12 mouse cellular contexts compared by ENCODE assay signal in genomic region chr8:13162098-13162497, GRCm38 (mm10). TPM values are rescaled to one million over a fixed set of nuclear protein-coding genes. Genes with fewer than 3 reads are reported as not detected.
DNase-seq lines count a peak whose midpoint lies in the region; ATAC-seq and TF ChIP-seq lines count a peak whose summit lies in the region.
"Had no signal": no experiment of that assay in that cellular context is flagged by ENCODE, and none has a peak within 500 bp of the region (broad histone marks: within the 10 kb centered on the region; RNA-seq: fewer than 3 reads in every experiment).

No protein-coding gene starts in this region.

- DNase-seq in adrenal gland, adult (ENCODE audit: inconsistent age in 2 of 2, low spot score in 1 of 2), result peak; percentile 59 to 75
- DNase-seq in adrenal gland, adult 18-20 months (ENCODE audit: low spot score in 2 of 2), result no peak
- peak; percentile 62 for DNase-seq in kidney, adult 2 months
- no peak for DNase-seq in kidney, adult 18-20 months
- peak; percentile 20 for DNase-seq in CH12.LX (ENCODE audit: extremely low read depth)
- DNase-seq in layer of hippocampus, postnatal 36 days, result no peak
- DNase-seq in forebrain, embryonic 14.5 days (ENCODE audit: low spot score), result no peak
- DNase-seq: embryo, embryonic 11 days had no signal

- peak overlapping the region; percentile 26 for H3K27ac ChIP-seq in kidney, adult 2 months (ENCODE audit: insufficient read depth, low read depth, low read length)
- H3K27ac ChIP-seq in CH12.LX (ENCODE audit: insufficient read depth, low read depth), result no peak overlapping the region
- H3K27ac ChIP-seq in liver, embryonic 15.5 days (replicated peaks), result peak overlapping the region; percentile 49; the same call in 1 of the 2 replicates
- H3K27ac ChIP-seq in forebrain, embryonic 14.5 days (ENCODE audit: low read depth, low read length), result no peak overlapping the region

- TF ChIP-seq EP300 in CH12.LX (IDR thresholded peaks at IDR 0.05; ENCODE audit: low read length), result no peak

- TF ChIP-seq CTCF in kidney, adult 2 months (conservative IDR thresholded peaks at IDR 0.05; ENCODE audit: insufficient read depth, insufficient read length, low read depth, low read length), result no peak
- TF ChIP-seq CTCF in CH12.LX (conservative IDR thresholded peaks at IDR 0.05 in 1 of 2, IDR thresholded peaks at IDR 0.05 in 1 of 2; ENCODE audit: low read depth in 2 of 2, low read length in 2 of 2), result no peak

- in situ Hi-C loops in CH12.LX (cut with MboI; ENCODE audit: low pct_ligation_motif_present, low pct_unique_long_range_greater_than_20kb, low sequenced_read_pairs), result no loop called here

- H3K4me3 ChIP-seq in kidney, adult 2 months (ENCODE audit: insufficient read depth, low read depth, low read length), result no peak overlapping the region
- H3K4me3 ChIP-seq in CH12.LX (replicated peaks in 1 of 3; ENCODE audit: low read depth in 2 of 3, low read length in 2 of 3, poor library complexity in 1 of 3), result no peak overlapping the region
- H3K4me3 ChIP-seq in liver, embryonic 15.5 days (replicated peaks), result peak overlapping the region; percentile 0; the same call in 1 of the 2 replicates
- no peak overlapping the region for H3K4me3 ChIP-seq in forebrain, embryonic 14.5 days (ENCODE audit: low read depth, low read length)

- ATAC-seq in liver, embryonic 15.5 days (ENCODE audit: insufficient read depth), result no peak
- ATAC-seq in forebrain, embryonic 14.5 days, result no peak
- ATAC-seq: inflammation-experienced regulatory T-cells, adult 6 months; midbrain, embryonic 16.5 days; Patski had no signal

- peaks cover 32% of the 10 kb centered on the region for H3K4me1 ChIP-seq in kidney, adult 2 months (ENCODE audit: control insufficient read depth, insufficient read depth, low read length)
- peaks cover 8 to 33% of the 10 kb centered on the region in 2 experiments for H3K4me1 ChIP-seq in CH12.LX (ENCODE audit: control insufficient read depth in 1 of 2, insufficient read depth in 2 of 2)
- peaks cover 61% of the 10 kb centered on the region for H3K4me1 ChIP-seq in liver, embryonic 15.5 days (replicated peaks)
- peaks cover 12% of the 10 kb centered on the region for H3K4me1 ChIP-seq in forebrain, embryonic 14.5 days (ENCODE audit: control insufficient read depth, insufficient read depth, low read length)

- no peaks in the 10 kb centered on the region for H3K9me3 ChIP-seq in CH12.LX (replicated peaks; ENCODE audit: low read length)
- no peaks in the 10 kb centered on the region for H3K9me3 ChIP-seq in liver, embryonic 15.5 days (replicated peaks)
- H3K9me3 ChIP-seq in forebrain, embryonic 14.5 days (replicated peaks; ENCODE audit: control insufficient read depth, low read length), result no peaks in the 10 kb centered on the region

- TF ChIP-seq RAD21 in CH12.LX (IDR thresholded peaks at IDR 0.05; ENCODE audit: low read depth, low read length), result no peak

- dilution Hi-C loops in CH12.LX (cut with MboI; ENCODE audit: extremely low pct_ligation_motif_present, extremely low pct_unique_long_range_greater_than_20kb, low sequenced_read_pairs), result no loop called here

- WGBS in kidney, adult 2 months, result 53% methylated on average over 6 of the region's 6 CpGs
- WGBS in liver, embryonic 15.5 days (ENCODE audit: insufficient replicate concordance), result 73% methylated on average over 6 of the region's 6 CpGs
- WGBS in forebrain, embryonic 14.5 days, result 90% methylated on average over 6 of the region's 6 CpGs

- no peaks in the 10 kb centered on the region; the same call in 1 of the 2 replicates for H3K36me3 ChIP-seq in kidney, adult 2 months (ENCODE audit: control insufficient read depth, insufficient read depth, low read length)
- H3K36me3 ChIP-seq in CH12.LX (replicated peaks in 1 of 2; ENCODE audit: control insufficient read depth in 1 of 2, insufficient read depth in 1 of 2, low read length in 1 of 2), result peaks cover 5 to 24% of the 10 kb centered on the region in 2 experiments
- peaks cover 20% of the 10 kb centered on the region for H3K36me3 ChIP-seq in liver, embryonic 15.5 days (replicated peaks)
- H3K36me3 ChIP-seq in forebrain, embryonic 14.5 days (ENCODE audit: control insufficient read depth, insufficient read depth, low read length), result peaks cover 14% of the 10 kb centered on the region; the same call in 1 of the 2 replicates

- TF ChIP-seq POLR2A in kidney, adult 2 months (IDR thresholded peaks at IDR 0.05; ENCODE audit: low read depth, low read length), result no peak
- TF ChIP-seq POLR2A in CH12.LX (IDR thresholded peaks at IDR 0.05; ENCODE audit: low read depth, low read length), result no peak

- H3K27me3 ChIP-seq in kidney, adult 2 months (replicated peaks; ENCODE audit: control insufficient read depth, insufficient read depth, low read length), result no peaks in the 10 kb centered on the region
- H3K27me3 ChIP-seq in CH12.LX (replicated peaks), result peaks cover 13% of the 10 kb centered on the region
- no peaks in the 10 kb centered on the region for H3K27me3 ChIP-seq in liver, embryonic 15.5 days
- H3K27me3 ChIP-seq in forebrain, embryonic 14.5 days (replicated peaks; ENCODE audit: control insufficient read depth, insufficient read depth, low read length), result no peaks in the 10 kb centered on the region
- H3K27me3 ChIP-seq: Patski had no signal

- H3K4me2 ChIP-seq in CH12.LX (ENCODE audit: insufficient read depth, low read depth, poor library complexity, severe bottlenecking), result peak overlapping the region; percentile 33; the same call in 1 of the 2 replicates
- H3K4me2 ChIP-seq in liver, embryonic 15.5 days, result peak overlapping the region; percentile 77
- H3K4me2 ChIP-seq in forebrain, embryonic 14.5 days (ENCODE audit: low read length), result no peak overlapping the region

- peaks cover 23% of the 10 kb centered on the region; the same call in 1 of the 2 replicates for H3K79me2 ChIP-seq in CH12.LX (replicated peaks; ENCODE audit: control insufficient read depth, extremely low read depth, insufficient read depth, poor library complexity, severe bottlenecking)

- H3K9ac ChIP-seq in CH12.LX (ENCODE audit: insufficient read depth, low read depth), result 0 out of 2 replicates have a peak overlapping the region, but pooled peaks have one; percentile 7
- H3K9ac ChIP-seq in liver, embryonic 15.5 days, result no peak overlapping the region
- H3K9ac ChIP-seq in forebrain, embryonic 14.5 days (ENCODE audit: low read length), result no peak overlapping the region

TF ChIP-seq in CH12.LX, 34 proteins besides CTCF, POLR2A, EP300 and RAD21 (continues in another document):
- no peak for TF ChIP-seq MYC (IDR thresholded peaks at IDR 0.05; ENCODE audit: low read depth, low read length)
- no peak for TF ChIP-seq ZNF384 (IDR thresholded peaks at IDR 0.05; ENCODE audit: low read depth, low read length)
- TF ChIP-seq JUND (conservative IDR thresholded peaks at IDR 0.05; ENCODE audit: low read depth, low read length), result no peak
- no peak for TF ChIP-seq GABPA (IDR thresholded peaks at IDR 0.05; ENCODE audit: insufficient replicate concordance, low read depth, low read length)
- TF ChIP-seq MAZ (IDR thresholded peaks at IDR 0.05; ENCODE audit: low read depth, low read length), result peak; percentile 69; the same call in 1 of the 2 replicates
- TF ChIP-seq MAX (IDR thresholded peaks at IDR 0.05; ENCODE audit: low read length), result no peak
- peak; percentile 45; the same call in 1 of the 2 replicates for TF ChIP-seq TCF12 (IDR thresholded peaks at IDR 0.05; ENCODE audit: low read depth, low read length)
- TF ChIP-seq ZKSCAN1 (IDR thresholded peaks at IDR 0.05; ENCODE audit: borderline replicate concordance, low read depth, low read length), result no peak
- TF ChIP-seq PAX5 (IDR thresholded peaks at IDR 0.05; ENCODE audit: low read length), result no peak
- peak; percentile 33; the same call in 1 of the 2 replicates for TF ChIP-seq IRF4 (IDR thresholded peaks at IDR 0.05; ENCODE audit: low read depth, low read length)
- no peak for TF ChIP-seq SMC3 (IDR thresholded peaks at IDR 0.05; ENCODE audit: low read depth, low read length)

RNA-seq across cellular contexts. Expression of gene Lamp1, which starts 3.1 kb away (rescaled TPM):
- total RNA-seq in adrenal gland, adult 18-20 months (2021), result 100 to 1,000 TPM; 456 to 471 TPM
- 1,404 and 1,744 TPM in 2 replicates for polyA plus RNA-seq in kidney, adult 2 months (2012; rRNA removed)
- total RNA-seq in CH12.LX (2012; rRNA removed) (67.0 and 69.4 TPM in 2 replicates), CH12.LX (2014; rRNA removed) (51.0 and 56.7 TPM in 2 replicates)
- 64.3 TPM in 2 replicates for polyA plus RNA-seq in CH12.LX (2012; ENCODE audit: insufficient read length, low read depth)
- polyA plus RNA-seq in liver, embryonic 15.5 days (2015; fragmentation: Nextera tagmentation; extraction: Ambion mirVana), result 200 and 205 TPM in 2 replicates
- total RNA-seq in layer of hippocampus, postnatal 36 days (2021), result 100 to 1,000 TPM; 267 to 270 TPM
- 267 and 274 TPM in 2 replicates for polyA plus RNA-seq in forebrain, embryonic 14.5 days (2014; fragmentation: Nextera tagmentation; extraction: Ambion mirVana)

RNA-seq across cellular contexts. Expression of gene Grtp1, which starts 38.3 kb away (rescaled TPM):
- 10 to 100 TPM in 1 of 2 experiments, 1 to 10 TPM in 1; 9.1 to 15.3 TPM for total RNA-seq in adrenal gland, adult 18-20 months (2021)
- 66.4 and 71.2 TPM in 2 replicates for polyA plus RNA-seq in kidney, adult 2 months (2012; rRNA removed)
- total RNA-seq in CH12.LX (2012; rRNA removed), result 0.04 TPM in 2 replicates
- not detected in 2 replicates for total RNA-seq in CH12.LX (2014; rRNA removed)
- 0.13 and 0.19 TPM in 2 replicates for polyA plus RNA-seq in CH12.LX (2012; ENCODE audit: insufficient read length, low read depth)
- polyA plus RNA-seq in liver, embryonic 15.5 days (2015; fragmentation: Nextera tagmentation; extraction: Ambion mirVana), result 8.2 and 8.7 TPM in 2 replicates
- total RNA-seq in layer of hippocampus, postnatal 36 days (2021), result 1 to 10 TPM; 3.2 to 3.4 TPM
- polyA plus RNA-seq in forebrain, embryonic 14.5 days (2014; fragmentation: Nextera tagmentation; extraction: Ambion mirVana), result 25.8 and 27.6 TPM in 2 replicates

RNA-seq across cellular contexts. Expression of gene Cul4a, which starts 56.7 kb away (rescaled TPM):
- 100 to 1,000 TPM in 1 of 2 experiments, 10 to 100 TPM in 1; 77.3 to 136 TPM for total RNA-seq in adrenal gland, adult 18-20 months (2021)
- 34.4 and 38.0 TPM in 2 replicates for polyA plus RNA-seq in kidney, adult 2 months (2012; rRNA removed)
- total RNA-seq in CH12.LX (2012; rRNA removed) (21.4 and 23.9 TPM in 2 replicates), CH12.LX (2014; rRNA removed) (25.6 and 27.0 TPM in 2 replicates)
- 14.1 and 15.6 TPM in 2 replicates for polyA plus RNA-seq in CH12.LX (2012; ENCODE audit: insufficient read length, low read depth)
- 71.6 and 76.7 TPM in 2 replicates for polyA plus RNA-seq in liver, embryonic 15.5 days (2015; fragmentation: Nextera tagmentation; extraction: Ambion mirVana)
- 10 to 100 TPM; 59.1 to 66.8 TPM for total RNA-seq in layer of hippocampus, postnatal 36 days (2021)
- 66.4 and 72.0 TPM in 2 replicates for polyA plus RNA-seq in forebrain, embryonic 14.5 days (2014; fragmentation: Nextera tagmentation; extraction: Ambion mirVana)

RNA-seq across cellular contexts. Expression of gene Pcid2, which starts 56.8 kb away (rescaled TPM):
- 10 to 100 TPM; 19.4 to 20.9 TPM for total RNA-seq in adrenal gland, adult 18-20 months (2021)
- 17.3 and 18.7 TPM in 2 replicates for polyA plus RNA-seq in kidney, adult 2 months (2012; rRNA removed)
- total RNA-seq in CH12.LX (2012; rRNA removed) (21.6 and 24.2 TPM in 2 replicates), CH12.LX (2014; rRNA removed) (23.1 and 23.9 TPM in 2 replicates)
- polyA plus RNA-seq in CH12.LX (2012; ENCODE audit: insufficient read length, low read depth), result 28.5 and 32.5 TPM in 2 replicates
- polyA plus RNA-seq in liver, embryonic 15.5 days (2015; fragmentation: Nextera tagmentation; extraction: Ambion mirVana), result 14.8 and 15.1 TPM in 2 replicates
- total RNA-seq in layer of hippocampus, postnatal 36 days (2021), result 10 to 100 TPM; 27.1 to 27.3 TPM
- 35.6 and 39.8 TPM in 2 replicates for polyA plus RNA-seq in forebrain, embryonic 14.5 days (2014; fragmentation: Nextera tagmentation; extraction: Ambion mirVana)

Comparison
In these comparisons a context has a peak if more than half of its experiments do, and no peak if none do; other contexts are left out.
1. DNase-seq: peak in adrenal gland, adult (2 of 2), kidney, adult 2 months (single experiment) and CH12.LX (single experiment); none in adrenal gland, adult 18-20 months (0 of 2), kidney, adult 18-20 months (single experiment), layer of hippocampus, postnatal 36 days (0 of 2) and forebrain, embryonic 14.5 days (single experiment).
2. H3K27ac ChIP-seq: peak in kidney, adult 2 months (single experiment) and liver, embryonic 15.5 days (single experiment); none in CH12.LX (single experiment) and forebrain, embryonic 14.5 days (single experiment).